Mouse (Mus musculus): ENCODE measurements around the gene Mgea5. TPM values are rescaled to one million over a fixed set of nuclear protein-coding genes. Genes with fewer than 3 reads are reported as not detected.

The Mgea5 gene
- polyA plus RNA-seq, 1 experiment = 12.1 TPM

GRCm38 (mm10) chr19:45780350-45780915 is 3.2 kb downstream of the Mgea5 start:
- peaks cover 50% of the 10 kb centered on the region for H3K36me3 ChIP-seq (ENCODE audit: control insufficient read depth, insufficient read depth)
- H3K79me2 ChIP-seq (ENCODE audit: control insufficient read depth, insufficient read depth) = peaks cover 76% of the 10 kb centered on the region
- H3K79me3 ChIP-seq (ENCODE audit: low read depth) = peaks cover 54% of the 10 kb centered on the region
- H3K27me3 ChIP-seq (ENCODE audit: control insufficient read depth, insufficient read depth, insufficient read length) = no peaks in the 10 kb centered on the region
- H3K4me3 ChIP-seq (ENCODE audit: insufficient read depth, poor library complexity, severe bottlenecking) = no peak overlapping the region
- H3ac ChIP-seq (ENCODE audit: control insufficient read depth, insufficient read length, low read depth) = no peak overlapping the region
- TF ChIP-seq USF1 (IDR thresholded peaks at IDR 0.05; ENCODE audit: low read depth) (no peak), CEBPB (IDR thresholded peaks at IDR 0.05; ENCODE audit: low read depth) (no peak), FOSL1 (IDR thresholded peaks at IDR 0.05; ENCODE audit: insufficient read depth, low read length, poor library complexity, severe bottlenecking) (no peak), MYOG (IDR thresholded peaks at IDR 0.05; ENCODE audit: control insufficient read depth, extremely low read depth, insufficient read length) (no peak)

- H3ac ChIP-seq (ENCODE audit: control insufficient read depth, insufficient read length, low read depth) = no peak overlapping the region
- TF ChIP-seq MYOD1 (IDR thresholded peaks at IDR 0.05; ENCODE audit: control insufficient read depth, insufficient read length, low read depth) = no peak
- TF ChIP-seq FOSL1 (IDR thresholded peaks at IDR 0.05; ENCODE audit: insufficient read depth, low read length, poor library complexity, severe bottlenecking) = no peak
- no peak for TF ChIP-seq CTCF (IDR thresholded peaks at IDR 0.05; ENCODE audit: control insufficient read depth, insufficient read depth, insufficient read length)
- no peak for TF ChIP-seq USF1 (IDR thresholded peaks at IDR 0.05; ENCODE audit: low read depth)
- no peak for TF ChIP-seq CEBPB (IDR thresholded peaks at IDR 0.05; ENCODE audit: low read depth)
- TF ChIP-seq MAX (IDR thresholded peaks at IDR 0.05) = no peak
- no peak for TF ChIP-seq MYOG (IDR thresholded peaks at IDR 0.05; ENCODE audit: control insufficient read depth, extremely low read depth, insufficient read length)
- peaks cover 94% of the 10 kb centered on the region for H3K36me3 ChIP-seq (ENCODE audit: control insufficient read depth, insufficient read depth)
- peaks cover 32% of the 10 kb centered on the region for H3K79me3 ChIP-seq (ENCODE audit: low read depth)
- no peak overlapping the region for H3K4me3 ChIP-seq (ENCODE audit: insufficient read depth, poor library complexity, severe bottlenecking)
- H3K27me3 ChIP-seq (ENCODE audit: control insufficient read depth, insufficient read depth, insufficient read length) = no peaks in the 10 kb centered on the region
- peaks cover 72% of the 10 kb centered on the region for H3K79me2 ChIP-seq (ENCODE audit: control insufficient read depth, insufficient read depth)
Observed at GRCm38 (mm10) chr19:45775486-45775885, 8.2 kb downstream of the Mgea5 start.

GRCm38 (mm10) chr19:45771501-45771900 is 12.1 kb downstream of the Mgea5 start:
- Histone ChIP-seq H3K36me3 (ENCODE audit: control insufficient read depth, insufficient read depth) (peaks cover 94% of the 10 kb centered on the region), H3K79me2 (ENCODE audit: control insufficient read depth, insufficient read depth) (peaks cover 59% of the 10 kb centered on the region), H3K27me3 (ENCODE audit: control insufficient read depth, insufficient read depth, insufficient read length) (no peaks in the 10 kb centered on the region), H3K4me3 (ENCODE audit: insufficient read depth, poor library complexity, severe bottlenecking) (no peak overlapping the region), H3K79me3 (ENCODE audit: low read depth) (peaks cover 8% of the 10 kb centered on the region), H3ac (ENCODE audit: control insufficient read depth, insufficient read length, low read depth) (no peak overlapping the region)
- TF ChIP-seq MAX (IDR thresholded peaks at IDR 0.05) (no peak), FOSL1 (IDR thresholded peaks at IDR 0.05; ENCODE audit: insufficient read depth, low read length, poor library complexity, severe bottlenecking) (no peak), MYOG (IDR thresholded peaks at IDR 0.05; ENCODE audit: control insufficient read depth, extremely low read depth, insufficient read length) (no peak), MYOD1 (IDR thresholded peaks at IDR 0.05; ENCODE audit: control insufficient read depth, insufficient read length, low read depth) (no peak), USF1 (IDR thresholded peaks at IDR 0.05; ENCODE audit: low read depth) (no peak), CTCF (IDR thresholded peaks at IDR 0.05; ENCODE audit: control insufficient read depth, insufficient read depth, insufficient read length) (no peak), CEBPB (IDR thresholded peaks at IDR 0.05; ENCODE audit: low read depth) (no peak)

GRCm38 (mm10) chr19:45760810-45761209 is 22.8 kb downstream of the Mgea5 start:
- TF ChIP-seq MYOD1 (IDR thresholded peaks at IDR 0.05; ENCODE audit: control insufficient read depth, insufficient read length, low read depth) (no peak), CEBPB (IDR thresholded peaks at IDR 0.05; ENCODE audit: low read depth) (no peak), USF1 (IDR thresholded peaks at IDR 0.05; ENCODE audit: low read depth) (no peak), MYOG (IDR thresholded peaks at IDR 0.05; ENCODE audit: control insufficient read depth, extremely low read depth, insufficient read length) (no peak)
- peaks cover 95% of the 10 kb centered on the region for H3K36me3 ChIP-seq (ENCODE audit: control insufficient read depth, insufficient read depth)

GRCm38 (mm10) chr19:45758671-45759070 is 25.0 kb downstream of the Mgea5 start:
- peaks cover 12% of the 10 kb centered on the region for H3K79me2 ChIP-seq (ENCODE audit: control insufficient read depth, insufficient read depth)
- peaks cover 95% of the 10 kb centered on the region for H3K36me3 ChIP-seq (ENCODE audit: control insufficient read depth, insufficient read depth)
- TF ChIP-seq CEBPB (IDR thresholded peaks at IDR 0.05; ENCODE audit: low read depth) (no peak), MYOG (IDR thresholded peaks at IDR 0.05; ENCODE audit: control insufficient read depth, extremely low read depth, insufficient read length) (no peak), MAX (IDR thresholded peaks at IDR 0.05) (no peak), FOSL1 (IDR thresholded peaks at IDR 0.05; ENCODE audit: insufficient read depth, low read length, poor library complexity, severe bottlenecking) (no peak), CTCF (IDR thresholded peaks at IDR 0.05; ENCODE audit: control insufficient read depth, insufficient read depth, insufficient read length) (no peak), USF1 (IDR thresholded peaks at IDR 0.05; ENCODE audit: low read depth) (no peak), MYOD1 (IDR thresholded peaks at IDR 0.05; ENCODE audit: control insufficient read depth, insufficient read length, low read depth) (no peak)
- H3K27me3 ChIP-seq (ENCODE audit: control insufficient read depth, insufficient read depth, insufficient read length) = no peaks in the 10 kb centered on the region
- H3K79me3 ChIP-seq (ENCODE audit: low read depth) = peaks cover 3% of the 10 kb centered on the region
- no peak overlapping the region for H3K4me3 ChIP-seq (ENCODE audit: insufficient read depth, poor library complexity, severe bottlenecking)
- no peak overlapping the region for H3ac ChIP-seq (ENCODE audit: control insufficient read depth, insufficient read length, low read depth)

More at GRCm38 (mm10) chr19:45760810-45761209, 22.8 kb downstream of the Mgea5 start:
- H3K4me3 ChIP-seq (ENCODE audit: insufficient read depth, poor library complexity, severe bottlenecking) = no peak overlapping the region
- no peak overlapping the region for H3ac ChIP-seq (ENCODE audit: control insufficient read depth, insufficient read length, low read depth)
- H3K79me3 ChIP-seq (ENCODE audit: low read depth) = peaks cover 5% of the 10 kb centered on the region
- H3K79me2 ChIP-seq (ENCODE audit: control insufficient read depth, insufficient read depth) = peaks cover 29% of the 10 kb centered on the region
- no peaks in the 10 kb centered on the region for H3K27me3 ChIP-seq (ENCODE audit: control insufficient read depth, insufficient read depth, insufficient read length)

GRCm38 (mm10) chr19:45753551-45753950 is 30.1 kb downstream of the Mgea5 start:
- no peak for TF ChIP-seq CEBPB (IDR thresholded peaks at IDR 0.05; ENCODE audit: low read depth)
- no peak for TF ChIP-seq FOSL1 (IDR thresholded peaks at IDR 0.05; ENCODE audit: insufficient read depth, low read length, poor library complexity, severe bottlenecking)
- TF ChIP-seq MYOD1 (IDR thresholded peaks at IDR 0.05; ENCODE audit: control insufficient read depth, insufficient read length, low read depth) = no peak
- Histone ChIP-seq H3K4me3 (ENCODE audit: insufficient read depth, poor library complexity, severe bottlenecking) (no peak overlapping the region), H3K79me3 (ENCODE audit: low read depth) (peaks cover 2% of the 10 kb centered on the region), H3ac (ENCODE audit: control insufficient read depth, insufficient read length, low read depth) (no peak overlapping the region), H3K36me3 (ENCODE audit: control insufficient read depth, insufficient read depth) (peaks cover 81% of the 10 kb centered on the region), H3K79me2 (ENCODE audit: control insufficient read depth, insufficient read depth) (peaks cover 17% of the 10 kb centered on the region), H3K27me3 (ENCODE audit: control insufficient read depth, insufficient read depth, insufficient read length) (no peaks in the 10 kb centered on the region)

Data from C2C12 (cell line).